Mouse (Mus musculus) megakaryocyte-erythroid progenitor cell, adult 5-6 weeks (primary cell): ENCODE results near the gene Crygn. TPM values are rescaled to one million over a fixed set of nuclear protein-coding genes. Genes with fewer than 3 reads are reported as not detected.

Experiments used
- ATAC-seq: replicated peaks from 2 replicates; pipeline ENCODE4 v1.8.0; 2016; ENCODE audit warnings: mild to moderate bottlenecking, inconsistent platforms; ENCODE audit not compliant: severe bottlenecking, poor library complexity, low FRiP score, low TSS enrichment
- total RNA-seq, 2 experiments: library from RNA; stranded (forward) in 1 of 2; stranded (reverse) in 1 of 2; fragments of 200-1000, 215-1000 nt in 1 of 2; fragments of >200 nt in 1 of 2; fragmentation: Nextera tagmentation in 1 of 2; gene quantifications; 2 replicates each; pipeline ENCODE4 v1.2.3; 2014 to 2017

The Crygn gene
- total RNA-seq, 2 experiments from 2014 or later = not detected

DNA sequence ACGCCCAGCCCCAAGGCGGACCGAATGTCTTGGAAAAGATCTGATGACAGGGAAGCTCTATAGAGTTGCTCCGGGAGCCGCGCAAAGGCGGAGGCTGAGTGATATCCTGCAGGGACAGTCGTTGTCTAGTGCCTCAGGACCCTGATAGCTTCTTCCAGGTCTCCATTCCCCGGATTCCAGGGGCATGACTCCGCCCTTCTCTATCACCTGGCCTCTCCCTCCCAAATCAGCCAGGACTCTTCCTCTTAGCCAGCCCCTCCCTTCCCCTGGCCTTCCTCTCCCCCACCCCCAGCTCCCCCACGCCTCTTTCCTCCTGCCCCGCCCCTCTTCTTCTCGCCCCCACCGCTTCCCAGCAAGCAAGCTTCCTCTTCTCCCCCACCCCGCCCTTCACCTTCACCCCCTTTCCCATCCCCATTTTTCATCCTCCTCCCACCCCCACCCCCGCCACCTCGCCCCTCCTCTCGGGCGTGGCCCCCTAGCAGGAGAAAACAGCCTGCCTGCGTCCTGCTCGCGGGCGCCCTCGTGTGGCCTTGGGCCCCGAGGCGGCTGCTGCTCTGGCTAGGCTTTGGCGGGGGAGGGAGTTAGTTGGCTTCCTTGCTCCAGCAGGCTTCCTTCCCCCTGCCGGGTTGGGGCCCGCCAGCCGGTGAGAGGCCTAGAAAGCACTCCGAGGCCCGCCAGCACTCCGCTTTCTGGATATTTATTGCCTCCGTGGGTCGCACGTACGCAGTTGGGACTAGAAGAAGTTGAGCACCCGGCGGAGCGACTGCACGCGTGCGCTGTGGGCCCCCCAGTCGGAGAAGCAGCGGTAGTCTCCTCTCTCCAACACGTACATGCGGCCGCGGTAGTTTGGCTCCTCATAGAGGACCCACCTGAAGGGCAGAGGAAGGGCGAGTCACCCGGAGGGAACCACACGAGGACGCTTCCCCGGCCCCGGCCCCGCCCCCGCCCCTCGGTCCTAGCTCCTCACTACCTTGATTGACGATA, 7.2 kb downstream of the Crygn start:
- peak; percentile 70 for ATAC-seq

DNA sequence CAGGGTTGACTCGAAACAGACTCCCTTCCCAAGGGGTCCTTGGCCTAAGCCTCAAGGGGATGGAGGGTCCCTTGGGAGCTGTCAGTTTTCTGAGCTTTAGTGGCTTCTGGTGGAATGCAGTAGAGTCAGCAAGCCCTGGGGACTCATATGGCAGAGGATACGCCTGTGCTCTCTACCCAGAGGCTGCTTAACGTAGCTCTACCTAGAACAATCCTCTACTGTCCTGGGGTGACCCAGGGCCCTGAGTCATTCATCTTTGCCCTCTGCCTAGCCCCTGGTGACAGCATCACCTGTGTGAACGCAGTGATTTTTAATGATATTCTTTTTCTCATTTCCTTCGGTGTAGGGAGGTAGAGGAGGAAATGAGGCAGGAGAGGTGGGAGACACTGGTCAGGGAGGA, 8.1 kb downstream of the Crygn start:
- ATAC-seq = no peak

DNA sequence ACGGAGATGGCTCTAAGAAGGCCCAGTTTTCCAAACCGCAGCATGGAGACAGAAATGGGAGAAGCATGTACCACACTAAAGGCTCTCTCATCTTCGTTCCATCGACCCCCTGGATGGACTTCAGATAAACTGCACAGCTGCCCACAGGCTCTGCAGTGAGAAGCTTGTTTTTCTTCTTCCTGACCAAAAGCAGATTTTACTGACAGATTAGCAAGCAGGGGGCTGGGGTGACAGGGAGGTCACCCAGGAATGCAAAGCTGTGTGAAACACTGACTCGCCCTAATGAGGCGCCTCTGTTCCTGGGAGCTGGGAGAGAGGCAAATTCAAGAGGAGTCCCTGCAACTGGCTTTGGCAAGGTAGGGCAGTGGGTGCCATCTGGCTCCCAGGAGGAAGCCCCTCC, 10.3 kb downstream of the Crygn start:
- ATAC-seq = no peak

DNA sequence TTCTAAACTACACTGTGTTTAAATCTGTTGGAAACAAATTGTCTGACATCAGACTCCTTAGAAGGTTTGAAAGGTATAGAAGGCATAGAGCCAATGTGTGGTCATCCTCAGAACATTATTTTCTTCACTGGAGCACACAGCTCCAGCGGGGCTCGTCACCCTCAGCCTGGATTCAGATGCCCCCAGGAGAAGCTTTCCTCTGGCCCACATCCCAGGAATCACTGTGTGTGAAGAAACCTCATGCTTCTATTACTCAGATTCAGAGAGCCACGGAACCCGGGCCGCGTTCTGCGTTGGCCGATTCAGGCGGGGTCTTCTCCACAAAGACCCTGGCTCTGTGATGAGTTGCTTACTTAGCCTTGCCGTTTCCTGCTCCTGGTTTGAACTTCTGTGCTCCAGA, 13.9 kb downstream of the Crygn start:
- ATAC-seq = no peak

DNA sequence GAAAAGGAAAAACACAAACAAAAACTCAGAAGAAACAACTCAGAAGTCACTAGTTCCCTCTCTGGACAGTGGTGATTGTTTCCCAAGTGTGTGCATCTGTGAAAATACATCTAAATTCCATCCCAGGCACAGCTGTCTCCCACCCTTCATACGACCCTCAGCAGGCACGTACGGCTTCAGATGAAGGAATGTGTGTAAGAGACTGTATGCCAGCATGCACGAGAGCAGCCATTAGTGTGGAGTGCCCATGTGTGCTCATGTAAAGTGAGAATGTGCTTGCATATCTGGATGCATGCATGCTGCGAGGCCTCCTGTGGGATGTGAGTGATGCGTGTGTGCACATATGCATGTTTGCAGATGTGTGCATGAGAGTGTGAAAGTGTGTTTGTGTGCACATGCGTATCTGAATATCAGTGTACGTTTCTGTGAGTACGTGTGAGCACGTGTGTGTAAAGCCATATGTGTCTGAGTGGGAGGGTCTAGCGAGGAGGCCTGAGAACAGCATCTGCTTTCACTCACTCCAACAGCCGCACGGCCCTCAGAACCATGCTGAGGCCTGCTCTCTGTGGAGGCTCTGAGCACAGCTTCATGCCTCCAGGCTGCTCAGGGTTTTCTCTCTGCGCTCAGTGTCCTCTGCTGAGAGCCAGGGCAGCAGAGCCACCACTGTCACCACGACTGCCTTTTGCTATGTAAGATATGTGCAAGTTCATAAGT, 16.5 kb downstream of the Crygn start:
- no peak for ATAC-seq

DNA sequence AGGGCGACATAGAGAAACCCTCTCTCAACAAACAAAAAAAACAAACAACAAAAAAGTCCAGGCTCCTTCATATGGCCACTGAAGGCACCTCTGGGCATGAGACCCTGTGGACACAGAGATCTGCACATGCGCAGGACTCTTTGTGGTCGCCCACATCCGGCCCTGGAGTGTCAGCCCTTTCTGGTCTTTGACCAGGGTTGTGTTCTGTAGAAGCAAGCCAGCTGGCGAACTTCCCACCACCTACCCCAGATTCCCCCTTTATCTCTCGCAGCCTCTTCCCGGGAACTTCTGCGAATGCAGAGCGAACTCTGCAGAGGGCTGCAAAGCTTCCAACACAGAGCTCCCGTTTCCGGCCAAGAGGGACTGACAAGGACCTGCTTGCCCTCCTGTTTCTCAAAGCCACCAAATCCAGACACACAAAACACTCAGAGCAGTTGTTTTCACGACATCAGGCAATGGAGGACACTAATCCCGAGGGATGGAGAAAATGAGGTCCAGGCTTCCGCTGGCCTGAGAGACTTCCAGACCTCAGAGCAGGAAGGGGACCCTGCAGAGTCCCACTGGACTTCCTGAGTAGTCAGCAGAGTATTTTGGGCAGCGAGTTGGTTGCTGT, 18.6 kb downstream of the Crygn start:
- ATAC-seq = no peak

DNA sequence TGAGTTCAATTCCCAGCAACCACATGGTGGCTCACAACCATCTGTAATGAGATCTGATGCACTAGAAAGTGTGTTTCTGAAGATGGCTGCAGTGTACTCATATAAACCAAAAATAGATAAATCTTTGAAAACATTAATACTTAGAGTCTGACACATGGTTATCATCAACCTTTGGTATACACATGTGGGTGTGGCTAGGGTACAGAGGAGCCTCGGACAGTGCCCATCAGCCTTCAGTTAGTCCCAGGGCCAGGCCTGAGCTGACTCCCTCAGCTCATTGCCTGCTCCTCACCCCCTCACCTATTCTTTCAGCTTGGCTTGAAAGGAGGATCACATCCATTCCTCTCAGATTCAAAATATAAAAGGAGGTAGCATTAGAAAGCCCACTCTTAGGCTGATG, 19.3 kb downstream of the Crygn start:
- ATAC-seq = no peak

DNA sequence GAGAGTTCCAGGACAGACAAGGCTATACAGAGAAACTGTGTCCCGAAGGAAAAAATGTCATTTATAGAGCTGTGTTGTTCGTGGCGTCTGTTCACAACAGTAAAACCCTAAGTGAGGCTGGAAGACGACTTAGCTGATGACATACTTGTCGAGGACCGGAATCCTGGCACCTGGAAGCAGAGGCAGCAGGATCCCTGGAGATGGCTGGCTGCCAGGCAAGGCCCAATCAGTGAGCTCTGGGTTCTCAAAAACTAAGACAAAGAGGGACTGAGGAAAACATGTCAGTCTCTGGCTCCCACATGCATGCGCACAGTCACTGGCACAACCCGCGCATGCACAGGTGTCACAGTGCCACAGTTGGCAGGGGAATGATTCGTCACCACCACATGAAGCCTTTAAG, 20.2 kb downstream of the Crygn start:
- no peak for ATAC-seq

DNA sequence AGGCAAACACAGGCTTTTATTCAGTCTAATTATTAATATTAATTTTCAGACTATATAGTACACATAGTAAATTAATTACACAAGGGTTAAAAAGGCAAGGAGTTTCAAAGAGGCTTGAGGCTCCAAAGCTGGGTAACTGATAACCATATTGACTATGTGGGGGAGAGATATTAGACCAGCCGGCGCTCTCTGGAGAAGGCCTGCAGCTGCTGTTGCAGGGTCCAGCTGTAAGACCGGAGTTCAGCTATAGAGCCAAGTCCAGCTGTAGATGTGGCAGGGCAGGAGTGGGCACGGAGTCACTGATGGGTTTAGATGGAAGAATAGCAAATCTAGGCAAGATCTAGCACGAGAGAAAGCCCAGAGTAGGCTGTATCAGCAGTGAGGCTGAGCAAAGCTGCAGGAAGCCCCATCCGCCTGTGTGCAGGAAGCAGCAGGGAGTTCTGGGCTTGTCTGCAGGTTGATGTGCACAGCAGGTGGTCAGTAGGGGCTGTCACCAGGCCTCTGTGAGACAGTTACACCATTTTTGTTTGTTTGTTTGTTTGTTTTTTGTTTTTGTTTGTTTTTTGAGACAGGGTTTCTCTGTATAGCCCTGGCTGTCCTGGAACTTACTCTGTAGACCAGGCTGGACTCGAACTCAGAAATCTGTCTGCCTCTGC, 23.9 kb downstream of the Crygn start:
- peak; percentile 77 for ATAC-seq

DNA sequence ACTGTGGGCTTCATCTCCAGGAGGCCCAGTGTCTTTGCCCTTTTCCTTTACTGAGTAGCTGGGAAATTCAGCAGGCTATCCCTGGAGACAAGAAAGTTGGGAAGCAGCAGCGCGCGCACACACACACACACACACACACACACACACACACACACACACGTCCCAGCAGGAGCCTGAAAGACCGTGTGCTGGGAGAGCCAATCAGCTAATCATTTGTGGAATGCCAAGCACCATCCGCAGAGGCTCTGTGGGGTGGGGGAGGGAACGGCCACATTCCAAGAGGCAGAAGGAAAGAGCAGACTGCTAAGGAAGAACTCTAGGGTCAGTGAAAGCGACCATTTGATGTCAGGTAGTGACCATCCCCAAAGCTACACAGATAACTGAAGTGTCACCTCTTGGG, 24.7 kb downstream of the Crygn start:
- no peak for ATAC-seq

DNA sequence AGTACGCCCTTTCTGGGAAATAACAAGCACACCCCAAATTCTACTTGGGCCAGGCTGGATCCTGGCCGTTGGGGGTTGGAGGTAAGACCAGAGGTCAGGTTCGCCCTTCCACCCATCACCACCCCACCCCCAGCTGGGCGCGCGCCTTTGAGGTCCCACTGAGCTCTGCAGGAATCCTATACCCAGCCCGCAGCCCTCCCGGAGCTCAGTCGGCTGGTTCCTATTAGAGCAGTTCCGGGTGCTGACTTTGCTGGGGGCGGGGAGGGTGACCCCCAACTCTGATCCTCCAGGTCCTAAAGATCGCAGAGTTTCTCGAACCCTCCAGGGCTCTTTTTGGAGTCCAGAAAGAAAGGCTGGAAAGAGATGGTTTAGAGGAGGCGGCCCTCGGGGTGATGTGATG, 26.8 kb downstream of the Crygn start:
- ATAC-seq = no peak

DNA sequence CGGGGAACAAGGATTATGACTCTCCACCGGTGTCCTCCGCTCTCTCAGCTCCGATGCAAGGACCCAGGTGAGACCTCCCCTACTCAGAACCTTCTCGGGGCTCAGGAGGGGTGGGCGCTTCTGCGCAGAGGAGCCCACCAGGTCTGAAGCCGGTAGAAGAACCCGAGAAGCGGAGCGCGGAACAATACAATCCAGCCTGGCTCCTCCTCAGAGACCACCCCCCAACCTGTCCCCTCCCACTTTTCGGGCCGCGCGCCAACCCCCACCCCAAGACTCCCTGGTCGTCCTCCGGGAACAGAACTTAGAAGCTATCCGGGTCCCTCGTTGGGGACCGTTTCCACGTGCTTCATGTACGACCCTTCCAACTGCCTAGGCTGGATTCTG, 27.3 kb downstream of the Crygn start, which contains the start of gene Wdr86:
Gene Wdr86, minus strand, starts transcription at position 240 of the 384 bp plus-strand sequence.
- ATAC-seq = no peak

DNA sequence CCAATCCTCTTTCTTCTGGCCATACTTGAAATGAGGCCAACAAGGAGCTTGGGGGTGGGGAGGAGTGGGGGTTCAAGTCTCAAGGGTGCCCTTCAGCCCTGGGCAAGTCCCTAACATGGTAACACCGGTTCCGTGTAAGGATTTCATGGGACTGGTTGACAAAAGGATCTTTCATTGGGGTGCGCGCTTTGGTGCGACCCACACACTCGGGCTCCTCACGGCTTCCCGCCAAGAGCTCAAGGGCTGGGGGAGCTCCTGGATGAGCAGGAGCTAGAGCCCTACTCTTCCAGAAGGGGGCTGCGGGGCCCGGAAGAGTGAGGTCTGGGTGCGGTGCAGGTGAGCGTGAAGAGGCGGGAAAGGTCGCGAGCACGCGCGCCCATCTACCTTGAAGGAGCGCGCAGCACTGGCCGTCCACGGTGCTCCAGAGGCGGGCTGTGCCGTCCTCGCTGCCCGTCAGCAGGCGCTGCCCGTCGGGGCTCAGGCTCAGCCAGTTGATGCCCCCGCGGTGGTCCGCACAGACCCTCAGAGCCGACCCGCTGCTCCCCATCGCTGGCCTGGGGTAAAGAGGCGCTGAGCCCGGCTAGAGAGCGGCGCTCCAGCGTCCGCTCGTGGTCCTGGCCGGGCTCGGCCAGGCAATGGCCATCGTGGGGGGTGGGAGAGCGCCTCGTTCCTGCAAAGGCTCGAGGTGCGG, 27.9 kb downstream of the Crygn start:
- no peak for ATAC-seq

DNA sequence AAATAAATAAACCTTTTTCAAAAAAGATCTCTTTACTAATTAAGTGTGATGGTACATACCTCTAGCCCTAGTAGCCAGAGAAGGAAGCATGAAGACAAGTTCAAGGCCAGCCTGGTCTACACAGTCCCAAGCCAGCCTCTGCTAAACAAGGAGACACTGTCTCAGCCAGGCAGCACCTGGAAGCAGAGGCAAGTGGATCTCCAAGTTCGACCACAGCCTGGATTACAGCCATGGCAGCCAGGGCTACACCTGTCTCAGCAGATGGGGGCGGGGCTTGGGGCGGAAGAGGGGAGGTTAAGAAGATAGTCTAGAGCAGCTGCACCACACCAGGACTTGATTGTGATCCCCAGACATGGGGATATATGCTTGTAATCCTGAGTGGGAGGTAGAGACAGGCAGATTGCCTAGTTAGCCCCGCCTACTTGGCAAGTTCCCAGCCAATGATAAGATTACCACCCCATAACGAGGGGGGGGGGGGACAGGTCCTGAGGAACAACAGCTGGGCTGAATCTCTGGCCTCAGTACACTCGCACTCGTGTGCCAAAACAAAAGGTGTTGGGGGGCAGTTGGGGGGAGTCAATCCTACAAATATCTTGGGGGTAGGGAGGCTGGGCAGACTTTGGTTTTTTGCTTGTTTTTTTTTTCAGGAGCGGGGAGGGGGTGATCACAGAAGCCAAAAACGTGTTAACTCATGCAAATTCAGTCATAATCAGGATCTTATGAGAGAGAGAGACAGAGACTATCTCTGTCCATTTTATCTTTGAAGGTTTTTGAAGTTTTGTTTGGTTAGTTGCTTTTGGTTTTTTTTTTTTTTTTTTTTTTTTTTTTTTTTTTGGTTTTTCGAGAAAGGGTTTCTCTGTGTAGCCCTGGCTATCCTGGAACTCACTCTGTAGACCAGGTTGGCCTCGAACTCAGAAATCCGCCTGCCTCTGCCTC, 30.6 kb downstream of the Crygn start:
- ATAC-seq = peak; percentile 27; the same call in 1 of the 2 replicates

DNA sequence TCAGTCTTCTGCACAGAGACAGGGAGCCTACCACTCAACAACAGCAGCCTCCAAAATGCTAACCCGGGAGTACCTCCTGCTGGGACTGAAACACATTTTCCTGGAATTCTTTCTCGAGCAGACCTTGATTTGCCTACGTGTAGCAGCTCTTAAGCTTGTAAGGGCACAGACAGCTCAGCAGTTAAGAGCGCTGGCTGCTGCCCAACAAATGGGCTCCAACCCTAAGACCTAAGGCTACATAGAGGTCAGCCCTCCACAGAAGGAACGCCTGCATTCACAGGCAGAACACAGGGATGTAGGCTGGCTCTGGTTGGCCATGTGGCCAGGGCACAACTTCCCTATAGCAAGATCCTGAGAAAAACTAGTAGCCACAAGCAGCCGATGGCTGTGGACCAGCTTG, 31.9 kb downstream of the Crygn start:
- no peak for ATAC-seq

DNA sequence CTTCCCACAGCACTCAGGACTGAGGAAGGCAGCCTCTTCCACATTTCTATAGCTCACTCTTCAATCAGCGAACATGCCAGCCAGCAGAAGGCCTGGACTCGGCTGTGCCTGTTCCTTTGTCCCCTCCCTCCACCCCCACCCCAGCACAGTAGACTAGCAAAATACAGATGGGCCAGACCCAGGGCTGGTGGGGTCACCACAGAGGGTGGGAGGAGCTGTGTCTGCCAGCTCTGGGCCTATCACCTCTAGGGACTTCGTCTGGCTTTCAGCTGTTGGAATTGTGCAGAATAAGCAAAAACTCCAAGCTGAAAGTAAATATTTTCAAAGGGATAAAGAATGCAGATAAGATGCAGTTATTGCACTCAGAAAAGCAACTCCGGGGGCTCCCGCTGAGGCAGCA, 33.0 kb downstream of the Crygn start:
- no peak for ATAC-seq

DNA sequence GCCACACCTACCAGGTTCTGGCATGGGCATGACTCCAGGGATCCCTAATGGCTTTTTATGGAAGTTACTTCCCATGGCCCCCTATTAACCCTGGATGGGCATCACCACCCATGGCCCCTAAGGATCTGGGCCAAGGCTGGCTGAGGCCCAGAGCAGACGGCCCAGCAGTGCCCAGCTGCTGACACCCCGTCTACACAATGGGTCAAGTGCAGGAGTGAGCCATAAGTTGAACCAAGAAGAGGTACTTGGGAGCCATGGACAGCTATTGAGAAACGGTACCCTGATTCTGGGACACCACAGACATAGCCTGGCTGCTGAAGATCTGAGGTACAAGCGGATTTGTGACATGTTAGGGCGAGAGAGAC, 33.6 kb downstream of the Crygn start:
- ATAC-seq = no peak

DNA sequence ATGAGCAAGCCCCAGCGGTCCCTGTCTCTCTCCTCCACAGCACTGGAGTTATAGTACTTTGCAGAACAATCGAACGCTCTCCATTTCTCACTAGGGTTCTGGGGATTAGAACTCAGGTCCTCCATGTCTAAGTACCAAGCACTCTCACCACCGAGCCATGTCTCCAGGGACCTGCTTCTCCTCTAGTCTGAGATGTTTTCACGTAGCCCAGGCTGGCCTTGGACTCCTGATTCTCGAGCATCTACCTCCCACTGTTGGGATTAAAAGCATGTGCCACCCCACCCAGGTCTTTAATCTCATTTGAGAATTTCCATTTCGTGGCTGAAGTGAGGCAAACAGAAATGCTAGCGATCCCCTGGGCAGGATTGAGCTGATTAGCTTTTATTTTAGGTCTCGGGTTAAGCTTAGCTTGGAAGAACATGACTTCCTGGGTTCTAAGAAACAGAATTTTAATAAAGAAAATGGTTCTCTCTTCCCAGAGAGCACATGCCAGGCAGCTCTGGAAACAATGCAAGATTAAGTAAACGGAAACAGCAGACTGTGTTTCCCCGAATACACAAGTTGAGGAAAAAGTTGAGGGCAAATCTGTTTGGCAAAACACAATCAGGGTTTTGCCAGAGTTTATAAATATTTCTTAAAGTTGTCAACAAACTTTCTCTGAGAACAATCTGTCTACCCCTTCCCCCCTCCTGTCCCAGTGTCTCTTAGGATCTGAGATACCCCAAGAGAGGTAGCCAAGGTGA, 34.1 kb downstream of the Crygn start:
- no peak for ATAC-seq
